Mouse (Mus musculus): ENCODE data around the gene Rerg. TPM values are rescaled to one million over a fixed set of nuclear protein-coding genes. Genes with fewer than 3 reads are reported as not detected.
"Not testable (repeated sequence)": the region's sequence is repeated elsewhere in the genome, so short reads cannot be mapped to it uniquely, and the experiment has no call there.

Rerg gene
- total RNA-seq, 4 experiments from 2014 or later, result 112 to 256 (median 151) TPM

DNA sequence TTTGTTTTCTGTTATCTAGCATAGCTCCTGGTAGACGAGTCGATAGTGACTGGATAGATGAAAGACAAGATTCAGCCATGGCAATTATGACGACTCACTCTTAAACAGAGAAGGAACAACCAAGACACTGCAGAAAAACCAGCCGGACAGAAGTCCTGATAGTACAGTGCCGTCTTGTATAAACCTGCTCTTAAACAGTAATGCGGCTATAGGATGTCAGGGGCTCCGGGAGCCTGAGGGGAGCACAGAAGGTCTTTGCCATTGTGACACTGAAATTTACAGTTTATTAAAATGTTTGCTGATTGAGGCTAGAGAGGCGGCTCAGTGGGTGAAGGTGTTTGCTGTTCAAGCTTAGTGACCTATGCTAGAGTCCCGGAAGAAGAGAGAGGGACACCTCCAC, 98.8 kb downstream of the Rerg start:
- no peak for DNase-seq

DNA sequence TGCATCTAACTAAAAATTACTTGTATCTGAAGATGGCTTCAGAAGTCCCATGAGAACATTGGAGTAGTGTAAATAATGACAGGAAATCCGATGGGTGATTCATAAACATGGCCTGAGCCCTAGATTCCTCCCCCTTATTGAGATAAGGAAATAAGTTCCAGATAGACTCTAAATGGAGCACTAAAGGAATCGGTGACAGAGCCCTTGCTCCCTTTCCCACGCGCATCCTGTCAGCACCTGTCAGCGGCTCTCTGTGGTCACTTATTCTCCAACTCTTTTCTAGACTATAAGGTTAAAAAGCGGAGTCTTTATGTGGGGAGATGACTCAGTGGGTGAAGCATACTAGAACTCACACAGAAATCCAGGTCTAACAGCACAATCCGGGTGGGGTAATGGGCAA, 104.8 kb downstream of the Rerg start:
- no peak for DNase-seq

DNA sequence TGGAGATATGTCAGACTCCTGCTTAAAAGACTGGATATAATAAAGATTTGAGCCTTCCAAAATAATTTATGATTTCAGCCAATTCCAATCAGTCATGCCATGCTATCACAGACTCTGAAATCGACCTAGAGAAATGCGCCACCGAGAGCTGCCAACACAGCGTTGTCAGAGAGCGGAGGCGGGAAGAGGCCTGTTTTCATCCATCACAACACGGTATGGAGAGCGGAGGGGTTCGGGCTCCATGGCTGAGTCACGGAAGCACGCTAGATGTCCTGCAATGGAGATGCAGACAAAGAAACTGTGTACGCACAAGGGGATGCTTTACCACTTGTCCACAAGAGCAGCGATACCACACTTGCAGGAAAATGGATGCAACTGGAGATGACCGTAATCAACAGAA, 105.5 kb downstream of the Rerg start:
- no peak for DNase-seq

- no peak for DNase-seq
Measured at GRCm38 (mm10) chr6:137063239-137063940, 106.9 kb downstream of the Rerg start.

- DNase-seq, result no peak
Measured at GRCm38 (mm10) chr6:137061880-137062531, 108.3 kb downstream of the Rerg start.

- no peak for DNase-seq
Measured at GRCm38 (mm10) chr6:137060595-137060994, 109.7 kb downstream of the Rerg start.

DNA sequence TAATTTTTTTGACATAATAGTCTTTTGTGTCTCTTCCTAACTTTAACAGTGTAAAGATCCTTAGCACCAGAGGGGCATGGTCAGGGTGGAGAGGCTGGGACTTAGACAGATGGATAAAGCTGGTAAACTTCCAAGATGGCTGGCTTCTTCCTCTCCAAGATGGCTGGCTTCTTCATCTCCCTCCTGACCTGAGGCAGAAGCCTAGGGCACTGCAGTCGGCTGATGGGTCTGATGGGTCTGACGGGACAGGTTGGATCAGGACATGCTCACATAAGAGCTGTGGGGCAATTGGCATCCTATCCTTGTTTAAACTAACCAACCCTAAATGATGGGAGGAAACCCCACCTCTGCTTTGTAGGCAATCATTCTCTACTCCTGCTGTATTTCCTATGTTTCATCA, 112.0 kb downstream of the Rerg start:
- no peak for DNase-seq

DNA sequence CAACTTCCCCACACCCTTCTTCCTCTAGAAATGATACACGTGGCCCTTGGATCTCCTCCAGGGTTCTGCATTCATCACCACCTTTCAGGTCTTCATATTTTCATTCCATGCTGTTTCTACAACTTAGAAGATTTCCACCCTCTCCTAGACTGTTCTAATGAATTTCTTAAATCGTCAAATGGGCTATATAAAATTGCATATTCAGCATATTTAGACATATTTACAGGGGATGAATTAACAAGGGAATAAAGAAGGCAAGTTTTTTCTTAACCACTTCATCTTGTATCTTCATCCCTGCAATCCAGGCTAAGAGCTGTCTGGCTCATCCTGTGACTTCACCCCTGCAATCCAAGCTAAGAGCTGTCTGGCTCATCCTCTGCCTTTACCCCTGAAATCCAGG, 116.2 kb downstream of the Rerg start:
- no peak for DNase-seq

GRCm38 (mm10) chr6:137053464-137053863, 116.8 kb downstream of the Rerg start:
- DNase-seq, result peak; percentile 21

GRCm38 (mm10) chr6:137053006-137053405, 117.3 kb downstream of the Rerg start:
- DNase-seq, result no peak

DNA sequence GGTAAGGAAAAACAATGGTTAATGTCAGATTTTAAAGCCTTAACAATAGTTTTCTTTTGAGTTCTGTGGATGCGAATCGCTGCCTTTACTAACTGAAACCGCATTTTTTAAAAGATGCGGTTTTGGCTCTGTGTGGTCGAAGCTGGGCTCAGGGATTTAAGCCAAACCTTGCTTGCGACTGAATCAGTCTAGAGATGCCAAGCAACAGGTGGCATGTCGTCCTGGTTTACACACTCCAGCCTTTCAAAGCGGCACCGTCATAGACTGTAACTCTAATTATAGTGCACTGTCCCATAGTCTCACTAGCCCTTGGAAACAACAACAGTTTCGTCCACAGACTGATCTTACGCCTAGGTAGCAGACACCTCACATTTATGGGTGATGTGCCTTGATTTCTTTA, 123.3 kb downstream of the Rerg start:
- no peak for DNase-seq

DNA sequence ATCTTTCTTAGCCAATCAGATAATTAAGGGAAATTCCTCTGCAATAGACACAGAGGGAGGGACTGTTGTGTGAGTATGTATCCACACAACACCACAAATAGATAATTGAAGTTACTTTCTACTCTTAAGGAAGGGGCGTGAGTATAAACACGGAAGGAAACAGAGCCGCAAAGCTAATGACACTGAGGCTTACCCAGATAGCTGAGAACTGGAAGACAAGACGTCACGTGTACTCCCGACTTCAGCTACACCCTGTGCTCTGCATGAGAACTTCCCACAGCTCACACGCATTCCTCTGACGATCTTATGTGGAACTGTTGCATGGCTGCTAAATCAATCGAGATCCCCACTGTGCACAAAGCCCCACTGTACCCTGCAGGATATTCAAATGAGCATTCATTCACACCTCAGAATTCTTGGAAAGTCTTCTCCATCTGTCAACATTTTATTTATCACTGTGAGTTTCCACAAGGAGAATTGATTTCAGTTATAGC, 125.2 kb downstream of the Rerg start:
- DNase-seq, result no peak

GRCm38 (mm10) chr6:137035611-137036395, 134.5 kb downstream of the Rerg start:
- DNase-seq, result not testable (repeated sequence)

DNA sequence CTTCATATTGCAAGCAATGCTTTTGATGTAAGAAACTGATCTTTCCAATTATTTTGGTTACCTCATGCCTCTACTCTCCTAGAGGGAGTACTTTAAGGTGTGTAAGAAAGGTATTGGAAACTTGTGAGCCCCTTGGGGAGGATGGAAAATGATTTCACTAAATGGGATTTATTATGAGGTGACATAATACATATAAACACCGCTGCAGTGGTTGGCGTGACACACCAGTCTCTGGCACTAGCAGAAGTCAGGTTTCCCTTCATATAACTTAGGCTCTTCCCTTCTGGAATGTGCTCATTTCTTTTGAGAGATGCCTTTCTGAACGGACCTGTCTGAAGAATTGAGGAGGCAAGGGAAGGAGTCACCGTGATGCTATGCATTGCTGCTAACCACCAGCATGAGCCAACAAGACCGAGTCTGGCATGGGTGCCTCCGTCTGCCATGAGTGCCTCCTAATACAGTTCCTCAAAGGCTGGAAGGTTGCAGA, 139.6 kb downstream of the Rerg start:
- no peak for DNase-seq

- DNase-seq, result no peak
Measured at GRCm38 (mm10) chr6:137029931-137030610, 140.2 kb downstream of the Rerg start.

DNA sequence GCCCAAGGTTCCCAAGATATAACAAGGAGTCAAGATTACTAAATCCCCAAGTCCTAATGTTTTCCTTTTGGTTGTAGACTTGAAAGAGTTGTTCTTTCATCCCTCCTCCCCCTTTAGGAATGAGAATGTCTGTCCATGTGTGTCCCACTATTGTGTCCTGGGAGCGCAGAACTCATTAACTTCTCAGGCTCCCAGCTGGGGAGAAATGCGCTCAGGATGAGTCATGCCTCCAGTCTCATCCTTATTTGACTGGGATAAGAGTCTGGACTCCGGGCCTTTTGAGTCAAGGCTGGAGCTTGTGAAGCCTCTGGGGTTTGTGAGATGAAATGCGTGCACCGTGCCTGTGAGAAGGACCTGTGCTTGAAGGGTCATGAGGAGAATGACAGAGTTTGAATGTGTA, 144.8 kb downstream of the Rerg start:
- peak; percentile 18 for DNase-seq

DNA sequence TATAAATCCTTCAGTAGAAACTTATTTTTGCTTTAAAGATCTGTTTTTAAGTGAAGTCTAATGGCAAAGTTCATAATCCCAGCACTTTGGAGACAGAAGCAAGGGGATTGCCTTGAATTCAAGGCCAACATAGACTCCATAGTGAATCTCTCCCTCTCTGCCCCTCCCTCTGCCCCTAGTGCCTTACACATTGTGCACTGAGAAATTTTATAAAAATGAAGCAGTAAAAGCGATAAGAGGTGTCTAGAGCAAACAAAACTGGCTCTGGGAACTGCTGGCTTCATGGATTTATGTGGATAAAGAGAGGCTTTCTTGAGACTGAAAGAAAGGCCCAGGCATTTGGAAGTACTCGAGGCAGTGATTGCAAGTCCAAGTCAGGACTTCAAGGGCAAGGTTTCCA, 145.8 kb downstream of the Rerg start:
- no peak for DNase-seq

DNA sequence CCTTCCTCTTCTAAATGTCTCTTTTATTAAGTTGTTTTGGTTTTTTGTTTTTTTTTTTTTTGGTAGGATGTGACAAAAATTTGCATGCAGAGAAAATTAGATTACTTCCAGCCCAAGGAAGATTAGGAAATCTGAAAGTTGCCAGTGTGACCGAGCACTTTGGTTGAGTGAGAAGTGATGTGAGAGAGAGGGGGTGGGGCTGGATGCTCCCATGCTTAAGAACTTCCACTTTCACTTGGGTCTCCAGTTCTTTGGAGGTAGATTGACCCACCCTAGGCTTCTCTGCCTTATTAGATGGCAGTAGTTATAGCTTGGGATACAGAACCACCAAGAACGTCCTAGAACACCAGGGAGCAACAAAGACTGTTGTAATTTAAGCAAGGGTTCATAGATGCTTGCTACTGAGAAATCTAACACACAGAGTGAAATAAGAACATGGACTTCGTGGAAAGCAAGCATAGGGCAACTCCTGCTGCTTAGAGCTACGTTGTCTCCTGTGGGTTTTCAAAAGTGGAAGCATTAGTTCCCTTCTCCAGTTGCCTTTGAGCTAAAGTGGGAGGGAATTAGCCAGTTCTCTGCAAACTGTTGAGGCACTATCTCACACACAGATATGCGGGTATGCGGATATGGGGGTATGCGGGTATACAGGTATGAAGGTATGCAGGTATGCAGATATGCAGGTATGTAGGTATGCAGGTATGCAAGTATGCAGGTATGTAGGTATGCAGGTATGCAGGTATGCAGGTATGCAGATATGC, 152.9 kb downstream of the Rerg start:
- no peak for DNase-seq

GRCm38 (mm10) chr6:137014346-137014745, 156.0 kb downstream of the Rerg start:
- DNase-seq, result no peak

DNA sequence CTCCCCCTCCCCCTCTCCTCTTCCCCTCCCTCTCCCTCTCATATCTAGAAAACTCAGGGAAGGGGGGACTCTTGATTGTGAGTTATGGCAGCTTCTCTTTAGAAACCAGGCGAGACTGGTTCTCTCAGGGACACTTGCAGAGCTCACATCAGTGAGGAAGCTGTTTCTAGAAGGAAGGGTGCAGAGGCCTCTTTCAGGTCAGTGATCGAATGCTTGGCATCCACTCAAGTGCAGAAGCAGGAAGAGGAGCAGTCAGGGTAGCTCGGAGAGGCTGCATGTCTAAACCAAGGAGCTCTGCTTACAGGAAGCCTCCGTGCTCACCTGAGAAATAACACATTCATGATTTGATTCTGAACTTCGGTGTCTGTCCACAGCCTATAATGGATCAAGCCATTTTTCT, 159.1 kb downstream of the Rerg start:
- no peak for DNase-seq
